Mouse (Mus musculus) lung, adult 10 weeks (tissue): ENCODE data around the gene Mill1. TPM values are rescaled to one million over a fixed set of nuclear protein-coding genes. Genes with fewer than 3 reads are reported as not detected.

ENCODE experiments used
- polyA plus RNA-seq: library from polyadenylated mRNA; stranded (reverse); fragments of 350-450 nt; fragmentation: Illumina TruSeq; extraction: RNeasy Lipid Tissue Mini Kit (QIAGEN cat#74804); gene quantifications from one replicate; pipeline ENCODE4 v1.2.3, GENCODE M21; 2014; ENCODE audit warnings: low read depth, low replicate concordance; ENCODE audit not compliant: insufficient read depth

Mill1 gene
- polyA plus RNA-seq, result not detected

GRCm38 (mm10) chr7:18245047-18245446 is at the start of gene Mill1:
Gene Mill1, plus strand, starts transcription at chr7:18245347.

Other genes starting within 250 kb of the Mill1 start
- not detected for gene Ceacam13, start 235.5 kb upstream of the Mill1 start, polyA plus RNA-seq
- not detected for gene Ceacam12, start 179.4 kb upstream of the Mill1 start, polyA plus RNA-seq
- not detected for gene Igfl3, start 68.9 kb upstream of the Mill1 start, polyA plus RNA-seq
- gene Psg18, start 109.7 kb downstream of the Mill1 start, polyA plus RNA-seq, result not detected
- not detected for gene Psg28, start 186.7 kb downstream of the Mill1 start, polyA plus RNA-seq
- not detected for gene Psg26, start 238.8 kb downstream of the Mill1 start, polyA plus RNA-seq